Mouse (Mus musculus) megakaryocyte, adult 5-6 weeks (primary cell): ENCODE data around the gene St14. TPM values are rescaled to one million over a fixed set of nuclear protein-coding genes. Genes with fewer than 3 reads are reported as not detected.
A peak's percentile ranks its signal among the peaks of the same experiment; 100 is the strongest.

ENCODE experiments used
- ATAC-seq: 2 replicates; pipeline ENCODE4 v1.8.0; 2016; ENCODE audit warnings: mild to moderate bottlenecking, inconsistent platforms; ENCODE audit not compliant: poor library complexity, severe bottlenecking
- total RNA-seq, 2 experiments: library from RNA; stranded (forward) in 1 of 2; stranded (reverse) in 1 of 2; fragments of 153-499, 151-499 nt in 1 of 2; fragments of 221-1000, 200-1000 nt in 1 of 2; gene quantifications; 2 replicates each; pipeline versions ENCODE4 v1.2.3 to v1.2.4; 2015 to 2017

The St14 gene
- total RNA-seq, 2 experiments from 2014 or later, result 1.4 to 5.6 TPM

DNA sequence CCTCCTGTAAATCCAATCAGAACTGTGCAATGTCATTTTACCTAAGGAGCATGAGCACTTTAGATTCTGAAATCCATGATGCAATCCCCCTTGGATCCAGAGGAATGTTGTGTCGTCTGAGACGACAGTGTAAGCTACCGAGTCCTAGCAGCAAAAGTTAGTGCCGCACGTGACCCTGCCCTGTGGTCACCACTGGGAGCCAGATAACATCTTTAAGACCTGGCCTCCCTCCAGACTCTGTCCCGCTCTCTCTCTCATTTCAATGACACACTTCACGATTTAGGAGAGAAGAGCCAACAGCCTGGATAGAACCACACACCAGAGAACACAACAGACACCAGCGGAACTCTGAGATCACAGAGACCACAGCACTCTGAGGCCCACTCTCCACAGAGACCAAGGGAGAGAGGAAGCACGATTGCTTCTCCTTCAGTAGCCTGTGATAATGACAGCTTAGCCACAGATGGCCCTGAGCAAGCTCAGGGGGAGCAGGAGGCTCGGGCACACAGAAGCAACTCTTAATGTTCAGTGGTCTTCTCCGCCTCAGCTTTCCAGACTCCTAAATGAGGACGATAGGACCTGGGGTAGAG, 3.7 kb downstream of the St14 start:
- ATAC-seq, result 0 out of 2 replicates have a peak, but pooled peaks have one; percentile 20

DNA sequence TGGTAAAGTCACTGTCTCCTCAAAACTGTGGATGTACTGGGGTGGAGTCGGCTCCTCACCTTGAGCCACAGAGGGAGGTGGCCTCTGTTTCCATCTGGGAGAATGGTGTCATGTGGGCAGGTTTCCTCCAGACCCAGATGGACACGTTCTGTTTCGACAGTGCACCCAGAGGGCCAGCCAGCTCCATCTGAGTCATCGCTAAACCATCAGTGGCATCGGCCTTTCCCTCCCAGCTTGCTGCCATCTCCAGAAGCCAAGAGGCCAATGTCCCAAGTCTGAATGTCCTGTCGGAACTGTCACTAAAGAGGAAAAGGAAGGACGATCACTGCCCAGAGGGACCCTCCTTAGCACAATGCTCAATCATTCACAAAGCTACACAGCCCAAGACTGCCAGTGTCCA, 5.6 kb downstream of the St14 start:
- no peak for ATAC-seq

GRCm38 (mm10) chr9:31122464-31123030, 9.1 kb downstream of the St14 start:
- no peak for ATAC-seq

DNA sequence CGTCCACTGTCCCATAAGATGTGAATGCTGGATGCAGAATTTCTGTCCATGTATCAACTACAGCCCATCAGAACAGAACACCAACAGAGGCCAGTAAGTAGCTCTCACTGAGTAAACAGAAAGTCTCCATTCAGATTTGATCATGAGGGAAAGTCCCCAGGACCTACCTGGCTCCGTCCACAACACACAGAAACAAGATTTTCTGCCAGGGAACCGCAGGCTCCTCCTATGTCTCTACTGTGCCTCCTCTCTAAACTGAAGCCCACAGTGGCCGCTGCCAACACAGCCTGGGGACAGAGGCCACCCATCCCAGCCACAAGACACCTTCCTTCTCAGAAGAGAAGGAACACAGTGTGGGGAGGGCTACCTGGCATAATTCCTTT, 11.1 kb downstream of the St14 start:
- no peak for ATAC-seq

GRCm38 (mm10) chr9:31119882-31120532, 11.6 kb downstream of the St14 start:
- no peak for ATAC-seq

GRCm38 (mm10) chr9:31119405-31119804, 12.2 kb downstream of the St14 start:
- no peak for ATAC-seq

DNA sequence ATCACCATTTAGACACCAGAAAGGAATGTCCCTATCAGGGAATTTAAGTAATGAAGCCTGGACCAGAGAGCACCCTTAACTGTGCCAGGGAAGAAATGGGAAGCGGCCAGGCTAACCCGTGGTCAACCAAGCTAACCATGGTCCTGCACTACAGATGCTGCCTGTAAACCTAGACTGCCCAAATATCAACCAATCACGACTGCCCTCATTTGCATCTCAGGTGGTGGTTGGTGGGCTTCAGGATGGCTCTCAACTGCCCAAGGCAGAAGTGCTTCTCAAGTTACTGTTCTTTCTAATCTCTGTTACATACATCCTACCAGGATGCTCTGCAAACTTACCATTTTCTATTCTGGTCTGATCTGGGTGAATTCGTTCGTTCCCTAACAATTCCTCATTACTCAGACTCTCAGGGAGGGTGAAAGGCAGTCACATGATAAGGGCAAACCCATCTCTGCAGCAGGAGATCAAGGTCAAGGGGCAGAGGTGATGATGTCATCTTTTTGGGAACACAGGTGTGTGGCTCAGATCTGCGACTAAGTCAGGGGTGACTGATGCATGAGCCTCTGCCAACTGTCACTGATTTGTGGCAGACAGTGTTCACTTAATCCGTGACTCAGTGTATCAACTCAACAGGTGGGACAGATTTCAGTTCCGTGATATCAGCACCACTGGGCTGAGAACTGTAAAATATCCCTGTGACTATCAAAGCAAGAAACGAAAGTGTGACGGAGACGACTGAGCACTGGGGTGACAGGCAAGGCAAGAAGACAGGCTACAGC, 12.9 kb downstream of the St14 start:
- ATAC-seq, result no peak

GRCm38 (mm10) chr9:31117488-31117887, 14.2 kb downstream of the St14 start:
- ATAC-seq, result no peak

- ATAC-seq, result no peak
These were observed 14.6 kb downstream of the St14 start for GRCm38 (mm10) chr9:31117088-31117487.

- ATAC-seq, result no peak
These were observed 16.1 kb downstream of the St14 start for GRCm38 (mm10) chr9:31115586-31115985.

DNA sequence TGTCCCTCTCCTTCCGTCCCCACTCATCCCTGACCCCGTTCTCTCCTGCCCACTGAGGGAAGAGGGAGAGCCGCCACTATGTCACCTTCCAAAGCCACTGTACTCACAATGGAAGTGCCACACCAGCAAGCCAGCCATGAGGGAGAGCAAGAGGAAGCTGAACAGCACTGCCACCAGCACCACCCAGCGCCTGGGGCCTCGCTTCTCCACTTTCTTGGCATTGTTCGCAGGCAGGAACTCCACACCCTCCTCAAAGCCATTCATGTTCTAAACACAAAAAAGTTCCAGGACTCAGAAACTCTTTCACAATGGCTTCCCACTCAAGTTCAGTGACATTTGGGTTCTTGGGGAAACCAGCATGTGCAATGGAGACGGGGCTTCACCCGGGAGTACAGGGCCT, 23.2 kb downstream of the St14 start:
- ATAC-seq, result no peak

- no peak for ATAC-seq
These were observed 33.5 kb downstream of the St14 start for GRCm38 (mm10) chr9:31098118-31098517.

- no peak for ATAC-seq
These were observed 34.3 kb downstream of the St14 start for GRCm38 (mm10) chr9:31097088-31098082.

DNA sequence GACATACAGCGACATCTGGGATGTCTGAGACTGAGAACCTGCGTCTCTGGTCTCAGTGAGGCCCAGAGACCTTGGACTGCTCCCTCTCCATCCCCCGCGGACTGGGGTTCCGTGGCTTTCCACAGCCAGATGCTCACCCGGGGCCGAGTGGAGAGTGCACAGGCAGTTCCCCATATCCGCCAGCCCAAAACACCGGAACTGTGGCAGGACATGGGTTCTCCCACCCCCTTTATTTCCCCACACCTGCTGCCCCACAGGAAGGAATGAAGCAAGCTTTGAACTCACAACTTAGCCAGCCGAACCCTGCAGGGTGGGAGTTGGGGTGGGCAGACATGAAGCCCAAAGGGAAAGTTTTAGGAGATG, 38.8 kb downstream of the St14 start:
- peak; percentile 49 for ATAC-seq

GRCm38 (mm10) chr9:31092111-31092832, 39.4 kb downstream of the St14 start:
- ATAC-seq, result no peak

GRCm38 (mm10) chr9:31091162-31091581, 40.5 kb downstream of the St14 start:
- ATAC-seq, result no peak

- no peak for ATAC-seq
These were observed 41.3 kb downstream of the St14 start for GRCm38 (mm10) chr9:31090081-31091023.

DNA sequence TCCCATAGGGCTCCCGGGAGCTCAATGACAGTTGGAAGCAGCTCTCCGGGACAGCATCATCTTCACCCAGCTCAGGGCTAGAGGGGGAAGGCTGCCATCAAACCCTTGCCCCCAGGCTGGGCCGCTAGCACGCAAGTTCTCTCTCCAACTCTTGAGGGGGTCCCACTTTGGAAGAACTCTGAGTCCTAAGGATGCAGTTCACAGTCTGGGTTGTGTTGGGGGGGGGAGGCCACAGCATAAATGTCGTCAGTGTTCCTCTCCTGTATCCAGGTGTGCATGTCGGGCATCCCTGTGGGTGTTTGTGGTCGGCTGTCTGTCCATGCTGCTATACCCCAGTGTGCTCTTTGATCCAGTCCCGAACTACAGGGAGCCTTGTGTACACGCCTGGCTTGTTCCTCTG, 42.1 kb downstream of the St14 start:
- no peak for ATAC-seq

- no peak for ATAC-seq
These were observed 42.8 kb downstream of the St14 start for GRCm38 (mm10) chr9:31088883-31089282.
